Mouse (Mus musculus): ENCODE measurements around the gene 4930474N05Rik. TPM values are rescaled to one million over a fixed set of nuclear protein-coding genes. Genes with fewer than 3 reads are reported as not detected.

4930474N05Rik gene
- not detected in 3 replicates for total RNA-seq (2017)

DNA sequence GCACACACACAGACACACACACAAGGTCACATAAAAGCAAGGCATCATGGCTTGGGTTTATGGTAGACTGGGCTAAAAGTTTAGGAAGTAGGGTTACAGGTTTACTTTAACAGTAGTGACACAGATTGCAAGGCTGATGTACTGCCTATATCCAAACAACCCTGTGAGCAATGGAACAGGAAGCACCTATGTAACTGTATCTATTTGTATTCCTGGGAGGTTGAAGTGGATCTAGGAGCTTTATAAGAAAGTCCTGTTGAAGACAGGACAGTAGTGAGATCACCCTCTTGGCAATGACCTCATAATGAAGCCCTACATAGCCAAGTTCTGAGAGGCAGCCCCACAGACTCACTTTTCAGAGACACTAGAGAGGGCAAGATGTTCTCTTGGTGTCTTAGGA lies at the start of gene 4930474N05Rik:
Gene 4930474N05Rik (plus strand): TSS at position 301 of the 400 bp plus-strand sequence.
- ATAC-seq (replicated peaks; ENCODE audit: insufficient number of reproducible peaks, low FRiP score, low TSS enrichment, poor library complexity, severe bottlenecking), result no peak

DNA sequence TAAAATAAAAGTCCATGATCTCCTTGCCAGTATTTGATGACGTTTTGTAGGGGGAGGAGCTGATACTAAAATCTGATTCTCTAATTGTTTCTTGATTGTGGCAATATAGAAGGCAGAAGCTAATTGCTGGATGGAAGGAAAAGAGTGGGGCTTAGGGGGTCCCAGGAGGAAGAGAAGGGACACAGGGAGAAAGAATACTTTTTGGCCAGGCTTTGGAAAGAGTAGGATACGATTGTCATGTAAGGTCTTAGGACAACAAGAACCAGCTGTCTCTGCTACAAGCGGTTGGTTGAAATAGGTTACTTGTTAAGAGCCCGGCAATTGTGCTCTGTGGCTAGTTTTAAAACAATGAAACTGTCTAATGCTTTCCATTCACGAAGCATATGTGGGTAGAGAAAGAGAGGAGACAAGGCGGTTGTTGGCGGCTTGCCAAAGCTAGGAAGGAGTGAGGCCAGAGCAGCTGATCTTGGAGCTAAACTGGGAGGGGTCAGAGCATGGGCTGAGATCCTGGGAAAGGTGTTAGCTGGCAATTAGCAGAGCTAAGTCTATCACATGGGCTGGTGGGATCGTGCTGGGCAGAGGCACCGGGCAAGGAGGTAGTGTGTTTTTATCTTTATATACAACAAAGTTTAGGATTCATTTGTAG lies 45.8 kb upstream of the 4930474N05Rik start:
- ATAC-seq (replicated peaks; ENCODE audit: insufficient number of reproducible peaks, low FRiP score, low TSS enrichment, poor library complexity, severe bottlenecking), result no peak

DNA sequence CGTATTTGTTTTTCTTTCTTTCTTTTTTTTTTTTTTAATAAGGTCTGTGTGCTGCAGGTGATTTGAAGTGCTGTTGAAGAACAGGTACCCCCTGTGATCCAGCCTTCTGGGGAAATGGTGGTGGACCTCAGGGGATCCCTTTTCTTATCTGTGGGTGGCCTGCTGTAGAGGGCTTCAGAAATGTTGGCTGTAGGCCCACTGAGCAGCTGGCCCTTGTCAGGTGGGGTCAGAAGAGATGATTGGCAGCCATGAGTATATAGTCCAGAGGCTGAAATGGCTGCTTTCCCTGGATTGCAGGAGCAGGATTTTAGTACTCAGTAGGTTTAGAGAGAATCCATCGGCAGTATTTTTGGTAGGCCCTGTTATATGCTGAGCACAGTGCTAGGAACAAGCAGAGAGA lies 41.4 kb upstream of the 4930474N05Rik start:
- no peak for ATAC-seq (replicated peaks; ENCODE audit: insufficient number of reproducible peaks, low FRiP score, low TSS enrichment, poor library complexity, severe bottlenecking)

DNA sequence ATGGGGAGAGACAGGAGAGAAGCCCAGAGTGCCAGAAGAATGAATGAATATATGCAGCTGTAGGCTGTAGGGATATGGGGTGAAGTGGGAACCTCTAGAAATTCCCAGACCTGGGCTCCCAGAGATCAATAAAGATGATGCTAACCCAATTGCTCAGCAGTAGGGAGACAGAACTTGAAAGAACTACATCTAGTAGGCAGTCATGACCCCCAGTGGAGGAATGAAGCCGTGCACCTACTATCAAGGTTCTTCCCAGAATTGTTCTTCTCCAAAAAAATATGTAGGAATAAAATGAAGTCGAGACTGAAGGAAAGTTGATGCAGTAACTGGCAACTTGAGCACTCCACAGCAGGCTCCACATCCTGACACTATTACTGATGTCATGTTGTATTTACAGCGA lies 3.8 kb downstream of the 4930474N05Rik start:
- no peak for ATAC-seq (replicated peaks; ENCODE audit: insufficient number of reproducible peaks, low FRiP score, low TSS enrichment, poor library complexity, severe bottlenecking)

GRCm38 (mm10) chr14:36099647-36100046 lies 4.9 kb downstream of the 4930474N05Rik start:
- no peak for ATAC-seq (replicated peaks; ENCODE audit: insufficient number of reproducible peaks, low FRiP score, low TSS enrichment, poor library complexity, severe bottlenecking)

DNA sequence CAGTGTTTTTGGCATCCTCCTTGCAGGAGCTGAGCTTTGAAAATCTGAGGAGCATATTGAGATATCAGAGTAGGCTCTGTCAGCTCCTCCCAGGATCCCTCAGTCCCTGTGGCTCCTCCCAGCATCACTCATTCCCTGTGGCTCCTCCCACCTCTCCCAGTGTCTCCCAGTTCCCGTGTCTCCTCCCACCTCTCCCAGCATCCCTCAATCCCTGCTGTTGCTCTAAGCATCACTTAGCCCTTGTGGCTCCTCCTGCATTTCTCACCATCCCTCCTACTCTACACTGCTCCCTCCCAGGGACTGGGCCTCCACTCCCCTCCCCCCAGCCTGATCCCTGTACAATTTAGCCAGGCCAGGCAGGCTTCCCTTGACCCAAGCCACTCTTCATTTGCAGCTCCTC lies 6.0 kb downstream of the 4930474N05Rik start:
- ATAC-seq (replicated peaks; ENCODE audit: insufficient number of reproducible peaks, low FRiP score, low TSS enrichment, poor library complexity, severe bottlenecking), result no peak

DNA sequence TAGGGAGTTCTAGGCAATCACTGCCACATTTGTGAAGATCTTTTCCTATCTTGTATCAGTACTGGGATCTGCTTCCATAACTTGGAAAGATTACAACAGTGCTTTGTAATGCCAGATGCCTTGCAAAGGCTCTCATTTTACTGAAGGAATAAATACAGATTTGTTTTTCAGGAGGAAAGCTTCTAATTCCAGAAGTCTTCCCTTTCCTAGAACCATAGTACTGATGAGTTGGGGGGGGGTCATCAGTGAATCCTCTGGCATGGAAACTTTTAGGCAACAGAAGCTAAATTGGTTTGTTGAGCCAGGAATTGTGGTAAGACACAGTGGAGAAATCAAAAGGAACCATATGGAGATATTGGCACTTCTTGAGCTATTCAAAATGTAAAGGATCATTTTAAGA lies 19.8 kb downstream of the 4930474N05Rik start:
- ATAC-seq (replicated peaks; ENCODE audit: insufficient number of reproducible peaks, low FRiP score, low TSS enrichment, poor library complexity, severe bottlenecking), result no peak

DNA sequence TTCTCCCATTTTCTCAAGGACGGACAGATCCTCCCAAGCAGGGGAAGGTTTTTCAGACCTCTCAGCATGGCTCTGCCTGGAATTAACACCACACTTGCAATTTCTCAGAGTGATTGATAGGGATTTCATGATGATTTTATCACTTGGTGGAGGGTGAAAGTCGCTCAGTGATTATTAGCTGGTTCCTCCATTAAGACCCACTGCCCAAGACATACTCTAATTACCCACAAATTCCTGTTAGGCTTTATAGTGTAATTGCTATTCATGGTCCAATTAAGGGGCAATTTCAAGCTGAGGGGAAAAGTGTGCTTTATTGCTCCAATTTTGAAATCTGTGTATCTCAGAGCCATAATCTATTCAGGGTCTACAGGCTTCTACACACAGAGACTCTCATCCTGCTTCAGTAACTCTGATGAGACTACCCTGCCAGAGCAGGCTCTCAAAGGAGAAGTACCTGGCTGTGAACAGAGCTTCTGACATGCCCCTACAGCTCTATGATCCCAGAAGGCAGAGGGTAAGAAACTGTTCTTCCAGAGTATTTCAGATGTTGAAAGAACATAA lies 29.1 kb downstream of the 4930474N05Rik start:
- ATAC-seq (replicated peaks; ENCODE audit: insufficient number of reproducible peaks, low FRiP score, low TSS enrichment, poor library complexity, severe bottlenecking), result no peak

DNA sequence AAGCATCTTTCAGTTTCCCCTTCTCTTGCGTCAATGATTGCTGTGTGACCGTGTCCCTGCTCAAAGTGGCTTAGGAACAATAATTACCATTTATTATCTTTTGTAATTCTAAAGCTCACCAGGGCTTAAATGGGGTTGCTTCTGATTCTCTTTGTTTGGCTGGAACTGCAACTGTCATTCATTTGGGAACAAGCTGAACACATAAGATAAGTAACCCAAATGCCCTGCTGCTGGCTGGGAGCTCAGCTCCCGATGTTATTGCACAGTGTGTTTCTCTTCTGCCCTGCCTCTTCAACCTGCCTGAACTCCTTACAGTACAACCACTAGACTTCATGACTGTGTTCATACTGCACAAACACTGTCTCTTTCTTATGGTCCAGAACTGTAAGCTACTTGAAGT lies 41.0 kb downstream of the 4930474N05Rik start:
- ATAC-seq (replicated peaks; ENCODE audit: insufficient number of reproducible peaks, low FRiP score, low TSS enrichment, poor library complexity, severe bottlenecking), result no peak

- no peak for ATAC-seq (replicated peaks; ENCODE audit: insufficient number of reproducible peaks, low FRiP score, low TSS enrichment, poor library complexity, severe bottlenecking)
Observed at GRCm38 (mm10) chr14:36137696-36138095, 43.0 kb downstream of the 4930474N05Rik start.

GRCm38 (mm10) chr14:36145261-36145660 lies 50.5 kb downstream of the 4930474N05Rik start:
- no peak for ATAC-seq (replicated peaks; ENCODE audit: insufficient number of reproducible peaks, low FRiP score, low TSS enrichment, poor library complexity, severe bottlenecking)
